Mouse (Mus musculus): ENCODE measurements around the gene Adam10. TPM values are rescaled to one million over a fixed set of nuclear protein-coding genes. Genes with fewer than 3 reads are reported as not detected.

The Adam10 gene
- 93.2 TPM for polyA plus RNA-seq (2017; shearing (Covaris generic))

GRCm38 (mm10) chr9:70678682-70679131 lies at the start of gene Adam10:
TSS of gene Adam10 (plus strand) at chr9:70678997.

GRCm38 (mm10) chr9:70656130-70657007 lies 22.4 kb upstream of the Adam10 start, which contains the start of gene Gm10642:
TSS of gene Gm10642 (plus strand) at chr9:70656251.

GRCm38 (mm10) chr9:70657013-70657967 lies 21.5 kb upstream of the Adam10 start, which contains the start of gene Mindy2:
TSS of gene Mindy2 (minus strand) at chr9:70657174.

Other genes starting within 250 kb of the Adam10 start
- 15.5 TPM for gene Rnf111, start 175.3 kb upstream of the Adam10 start, polyA plus RNA-seq (2017; shearing (Covaris generic))
- gene Sltm, start 136.2 kb upstream of the Adam10 start, polyA plus RNA-seq (2017; shearing (Covaris generic)) = 96.1 TPM
- gene Gm10642, start 22.7 kb upstream of the Adam10 start, polyA plus RNA-seq (2017; shearing (Covaris generic)) = not detected
- 7.1 TPM for gene Mindy2, start 21.8 kb upstream of the Adam10 start, polyA plus RNA-seq (2017; shearing (Covaris generic))